Mouse (Mus musculus) stomach, embryonic 16.5 days (tissue): ENCODE measurements around the gene Utrn. TPM values are rescaled to one million over a fixed set of nuclear protein-coding genes. Genes with fewer than 3 reads are reported as not detected.
"Not testable (repeated sequence)": the region's sequence is repeated elsewhere in the genome, so short reads cannot be mapped to it uniquely, and the experiment has no call there.

Source experiments
- ATAC-seq: fragments of 200-750 bp; cut with Nextera tagmentation; 2 replicates; pipeline ENCODE4 v1.8.0; 2017; ENCODE audit warnings: moderate number of reproducible peaks, moderate TSS enrichment; ENCODE audit not compliant: insufficient read depth, low FRiP score
- H3K27ac ChIP-seq: fragments of 300-500 bp; sonication (generic); 2 replicates; pipeline ENCODE4 v1.5.1; 2014; ENCODE audit warnings: low read length
- H3K27me3 ChIP-seq: fragments of 300-500 bp; sonication (generic); 2 replicates; pipeline ENCODE4 v1.6.1; 2014; ENCODE audit warnings: low read length, control low read depth, mixed read lengths; ENCODE audit not compliant: control insufficient read depth, insufficient read depth
- H3K36me3 ChIP-seq: fragments of 300-500 bp; sonication (generic); 2 replicates; pipeline ENCODE4 v1.6.1; 2014; ENCODE audit warnings: low read length; ENCODE audit not compliant: control insufficient read depth, insufficient read depth
- H3K4me1 ChIP-seq: fragments of 300-500 bp; sonication (generic); 2 replicates; pipeline ENCODE4 v1.6.1; 2014; ENCODE audit warnings: low read length, control low read depth, mixed read lengths; ENCODE audit not compliant: control insufficient read depth, insufficient read depth
- H3K4me2 ChIP-seq: fragments of 300-500 bp; sonication (generic); 2 replicates; pipeline ENCODE4 v1.6.1; 2014; ENCODE audit warnings: low read depth, low read length, mixed read lengths
- H3K4me3 ChIP-seq: fragments of 300-500 bp; sonication (generic); replicated peaks from 2 replicates; pipeline ENCODE4 v1.5.1; 2014; ENCODE audit warnings: mild to moderate bottlenecking, low read length
- H3K9ac ChIP-seq: fragments of 300-500 bp; sonication (generic); 2 replicates; pipeline ENCODE4 v1.6.1; 2014; ENCODE audit warnings: low read length
- H3K9me3 ChIP-seq: fragments of 300-500 bp; sonication (generic); replicated peaks from 2 replicates; pipeline ENCODE4 v1.6.1; 2016; ENCODE audit warnings: low read length, control low read depth; ENCODE audit not compliant: control insufficient read depth
- WGBS: fragments of 180-500 bp; shearing (Covaris S2); extraction: QIAGEN DNeasy Blood & Tissue Kit; methylation state at CpG from one replicate; pipeline ENCODE4 v1.1.7; 2014; 5-methylcytosine and 5-hydroxymethylcytosine counted together
- polyA plus RNA-seq: library from polyadenylated mRNA; unstranded; fragments of >200 nt; fragmentation: Nextera tagmentation; extraction: Ambion mirVana; gene quantifications from 2 replicates; pipeline ENCODE4 v1.2.1, GENCODE M21; 2015

Gene Utrn
- polyA plus RNA-seq, 1 experiment from 2014 or later, result 72.0 TPM

DNA sequence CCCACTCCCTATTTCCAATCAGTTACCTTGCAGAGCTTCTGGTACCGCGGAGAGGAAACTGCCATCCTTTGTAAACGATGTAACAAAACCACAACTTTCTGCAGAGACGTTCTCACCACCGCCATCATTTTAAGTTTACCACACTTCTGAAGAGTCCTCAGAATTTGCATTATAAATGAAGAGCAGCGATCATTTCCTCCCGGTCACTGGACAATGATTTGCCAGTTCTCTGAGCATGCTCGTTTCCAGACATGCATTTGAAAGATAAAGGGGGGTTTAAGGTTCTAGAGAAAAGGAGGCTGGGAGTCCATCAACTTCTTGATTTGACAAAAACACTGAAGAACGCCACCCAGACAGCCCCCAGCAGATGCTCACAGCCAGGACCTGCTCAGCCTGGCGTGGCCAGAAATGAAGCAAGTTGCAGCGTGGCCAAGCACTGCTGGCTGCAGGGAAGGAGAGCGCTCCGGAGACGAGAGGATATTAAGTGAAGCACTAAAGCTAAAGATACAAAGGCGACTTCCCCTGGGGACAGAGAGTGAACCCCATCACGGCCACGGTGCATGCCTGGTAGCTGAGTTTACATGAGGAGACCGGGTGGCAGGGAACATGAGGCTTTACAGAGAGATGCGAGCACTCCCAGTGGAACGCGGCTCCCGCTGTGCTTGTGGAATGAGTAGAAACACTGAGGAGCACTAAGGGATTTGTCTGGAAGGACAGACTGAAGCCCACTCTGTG lies 254.5 kb downstream of the Utrn start:
- no peak for ATAC-seq

DNA sequence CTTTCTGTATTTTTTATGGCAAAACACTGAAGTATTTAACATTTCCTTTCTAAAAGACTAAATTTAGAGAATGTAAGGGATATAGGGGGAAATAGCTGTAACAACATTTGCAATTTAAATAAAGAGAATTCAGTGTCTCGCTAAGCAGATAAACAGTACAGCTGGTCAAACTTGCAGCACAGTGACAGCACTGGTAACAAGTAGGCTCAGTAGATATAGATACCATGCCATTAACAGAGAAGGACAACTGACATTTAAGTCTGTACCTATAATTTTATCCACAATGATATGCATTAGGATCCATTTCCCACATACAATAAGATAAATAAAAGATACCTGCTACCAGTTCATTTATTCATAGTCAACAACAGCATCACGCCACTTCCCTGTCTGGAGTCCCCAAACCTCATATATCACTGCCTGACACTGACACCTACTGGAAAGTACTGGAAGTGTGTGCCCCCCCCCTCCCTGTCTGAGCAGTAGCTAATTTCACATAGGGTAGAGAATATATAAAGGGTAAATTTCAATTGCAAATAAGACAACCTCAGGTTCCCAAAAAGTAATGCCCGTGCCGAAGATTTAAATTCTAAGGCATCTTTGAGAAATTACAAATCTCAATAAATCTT lies 256.8 kb downstream of the Utrn start:
- H3K4me1 ChIP-seq, result no peaks in the 10 kb centered on the region
- no peaks in the 10 kb centered on the region for H3K9me3 ChIP-seq
- H3K9ac ChIP-seq, result no peak overlapping the region
- H3K27ac ChIP-seq, result no peak overlapping the region
- ATAC-seq, result no peak
- no peak overlapping the region for H3K4me3 ChIP-seq
- no peak overlapping the region for H3K4me2 ChIP-seq
- H3K27me3 ChIP-seq, result no peaks in the 10 kb centered on the region
- no peaks in the 10 kb centered on the region for H3K36me3 ChIP-seq
- WGBS, result 32% methylated on average over 4 of the region's 4 CpGs

More for the DNA sequence above, 254.5 kb downstream of the Utrn start:
- H3K27ac ChIP-seq, result no peak overlapping the region
- WGBS, result 20% methylated on average over 22 of the region's 22 CpGs
- H3K9me3 ChIP-seq, result no peaks in the 10 kb centered on the region
- no peaks in the 10 kb centered on the region for H3K27me3 ChIP-seq
- H3K4me1 ChIP-seq, result no peaks in the 10 kb centered on the region
- H3K36me3 ChIP-seq, result no peaks in the 10 kb centered on the region
- peak overlapping the region; percentile 33 for H3K4me3 ChIP-seq
- H3K4me2 ChIP-seq, result peak overlapping the region; percentile 48
- peak overlapping the region; percentile 49 for H3K9ac ChIP-seq

DNA sequence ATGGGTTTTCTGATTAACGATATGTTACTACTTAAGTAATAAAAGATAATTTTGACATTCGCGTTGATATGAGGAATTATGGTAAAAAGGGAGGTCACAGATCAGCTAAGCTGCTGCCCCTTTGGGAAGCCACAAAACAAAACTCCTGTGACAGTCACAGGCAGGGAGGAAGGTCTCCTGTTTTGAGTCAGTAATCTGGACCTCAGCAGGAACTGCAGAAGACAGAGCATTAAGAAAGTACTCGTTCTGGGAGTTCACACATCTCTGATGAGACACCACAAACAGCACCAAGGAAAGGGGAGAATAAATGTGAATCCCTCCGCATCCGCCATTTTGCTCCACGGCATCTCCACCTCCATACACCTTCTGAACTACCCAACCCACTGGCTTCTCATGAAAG lies 259.3 kb downstream of the Utrn start:
- H3K36me3 ChIP-seq, result no peaks in the 10 kb centered on the region
- no peaks in the 10 kb centered on the region for H3K9me3 ChIP-seq
- WGBS, result 77% methylated on average over 7 of the region's 7 CpGs
- no peak overlapping the region for H3K27ac ChIP-seq
- H3K4me1 ChIP-seq, result no peaks in the 10 kb centered on the region
- no peak for ATAC-seq
- no peak overlapping the region for H3K4me2 ChIP-seq
- no peak overlapping the region for H3K9ac ChIP-seq
- H3K27me3 ChIP-seq, result no peaks in the 10 kb centered on the region
- H3K4me3 ChIP-seq, result no peak overlapping the region

DNA sequence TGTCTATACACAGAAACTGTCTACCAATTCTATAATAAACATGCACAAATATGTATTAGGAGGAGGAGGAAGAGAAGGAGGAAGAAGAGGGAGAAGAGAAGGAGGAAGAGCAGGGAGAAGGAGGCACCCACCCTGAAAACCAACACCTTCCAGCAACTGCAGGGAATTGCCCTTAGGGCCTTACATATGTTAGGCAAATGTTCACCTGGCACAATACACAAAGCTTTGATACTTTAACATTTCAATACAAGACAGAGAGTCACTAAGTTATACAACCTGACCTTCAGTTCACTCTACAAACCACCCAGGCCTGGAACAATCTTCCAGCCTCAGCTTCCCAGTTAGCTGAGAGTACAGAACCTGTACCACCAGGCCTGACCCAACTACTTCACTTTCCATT lies 260.5 kb downstream of the Utrn start:
- H3K27ac ChIP-seq, result no peak overlapping the region
- no peaks in the 10 kb centered on the region for H3K4me1 ChIP-seq
- no peak overlapping the region for H3K9ac ChIP-seq
- no peaks in the 10 kb centered on the region for H3K9me3 ChIP-seq
- ATAC-seq, result no peak
- H3K4me2 ChIP-seq, result no peak overlapping the region
- H3K36me3 ChIP-seq, result no peaks in the 10 kb centered on the region
- no peaks in the 10 kb centered on the region for H3K27me3 ChIP-seq
- no peak overlapping the region for H3K4me3 ChIP-seq

DNA sequence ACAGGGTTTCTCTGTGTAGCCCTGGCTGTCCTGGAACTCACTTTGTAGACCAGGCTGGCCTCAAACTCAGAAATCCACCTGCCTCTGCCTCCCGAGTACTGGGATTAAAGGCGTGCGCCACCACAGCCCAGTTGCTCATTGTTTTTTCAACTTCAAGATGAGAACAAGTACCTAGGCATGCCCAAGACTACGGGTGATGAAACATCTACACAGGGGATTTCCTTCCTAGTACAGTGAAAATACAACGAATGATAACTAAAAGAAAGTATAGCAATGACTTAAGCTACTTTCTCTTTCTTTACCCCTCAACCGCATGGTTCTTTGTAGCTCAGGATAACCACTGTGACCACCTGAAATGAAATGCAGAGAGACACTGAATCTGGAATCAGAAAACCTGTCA lies 262.0 kb downstream of the Utrn start:
- not testable (repeated sequence) for H3K9ac ChIP-seq, H3K4me3 ChIP-seq, ATAC-seq, H3K36me3 ChIP-seq, H3K4me2 ChIP-seq, H3K9me3 ChIP-seq, H3K27me3 ChIP-seq, H3K27ac ChIP-seq, H3K4me1 ChIP-seq
- WGBS, result 92% methylated on average over 6 of the region's 6 CpGs

DNA sequence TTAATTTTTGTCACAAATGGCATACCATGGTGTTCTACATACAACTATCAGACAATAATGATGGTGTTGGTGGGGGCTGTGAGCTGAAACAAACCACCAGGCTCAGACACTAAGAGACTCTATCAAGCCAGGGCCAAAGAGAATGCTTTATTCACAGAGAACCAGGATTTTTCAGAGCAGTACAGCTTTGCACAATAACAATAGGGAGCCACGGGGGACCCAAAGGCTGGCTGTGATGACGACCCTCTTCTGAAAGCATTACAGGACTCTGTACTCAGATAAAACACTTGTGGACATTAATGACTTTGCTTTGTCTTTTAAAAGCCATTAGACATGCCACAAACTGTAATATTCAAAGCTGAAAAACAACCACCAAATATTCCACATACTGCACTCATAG lies 273.8 kb downstream of the Utrn start:
- Histone ChIP-seq H3K27ac (no peak overlapping the region), H3K9ac (no peak overlapping the region), H3K4me2 (no peak overlapping the region), H3K4me1 (no peaks in the 10 kb centered on the region), H3K4me3 (no peak overlapping the region), H3K36me3 (no peaks in the 10 kb centered on the region), H3K9me3 (no peaks in the 10 kb centered on the region), H3K27me3 (no peaks in the 10 kb centered on the region)
- 68% methylated on average over 2 of the region's 2 CpGs for WGBS
- ATAC-seq, result no peak

DNA sequence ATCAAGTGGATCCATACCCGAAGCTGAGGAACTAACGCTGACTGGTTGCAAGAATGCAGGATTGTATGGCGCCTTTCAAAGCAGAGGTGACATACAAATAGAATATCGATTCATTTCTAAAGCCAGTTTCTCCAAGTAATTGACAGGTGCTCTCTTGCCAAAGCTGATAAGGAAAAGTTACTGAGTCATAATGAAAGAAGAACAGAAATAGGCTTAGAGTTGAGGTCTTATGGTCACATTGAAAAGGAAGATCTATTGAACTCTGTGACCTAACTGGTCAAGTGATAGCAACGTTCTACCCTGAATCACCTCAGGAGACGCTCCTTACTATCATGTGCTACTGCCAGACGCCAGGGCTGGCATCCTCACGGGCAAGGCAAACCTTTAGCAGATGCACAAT lies 274.2 kb downstream of the Utrn start:
- no peak overlapping the region for H3K27ac ChIP-seq
- H3K4me3 ChIP-seq, result no peak overlapping the region
- H3K36me3 ChIP-seq, result no peaks in the 10 kb centered on the region
- H3K9ac ChIP-seq, result no peak overlapping the region
- no peak for ATAC-seq
- H3K4me2 ChIP-seq, result no peak overlapping the region
- no peaks in the 10 kb centered on the region for H3K27me3 ChIP-seq
- WGBS, result 91% methylated on average over 8 of the region's 8 CpGs
- H3K9me3 ChIP-seq, result no peaks in the 10 kb centered on the region
- no peaks in the 10 kb centered on the region for H3K4me1 ChIP-seq

DNA sequence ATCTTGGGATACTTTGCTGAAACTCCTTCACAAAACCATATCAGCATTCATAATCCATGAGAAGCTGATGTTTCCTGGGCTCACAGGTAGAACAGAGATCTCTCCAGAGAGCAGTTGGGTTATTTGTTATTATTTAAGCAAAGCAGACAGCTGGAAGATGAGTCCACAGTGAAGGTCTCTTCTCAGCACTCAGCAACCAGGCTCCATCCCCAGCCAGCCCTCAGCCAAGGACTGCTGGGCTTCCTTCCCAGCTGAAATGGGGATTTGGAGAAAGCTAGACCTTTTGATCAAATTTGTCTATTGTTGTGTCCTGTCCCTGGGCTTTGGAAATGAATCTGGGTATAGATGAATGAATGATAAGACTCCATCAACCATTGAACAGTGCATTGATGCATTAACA lies 276.1 kb downstream of the Utrn start:
- ATAC-seq, result no peak
- Histone ChIP-seq H3K27me3 (no peaks in the 10 kb centered on the region), H3K4me2 (no peak overlapping the region), H3K27ac (no peak overlapping the region), H3K4me3 (no peak overlapping the region), H3K4me1 (no peaks in the 10 kb centered on the region), H3K36me3 (no peaks in the 10 kb centered on the region), H3K9me3 (no peaks in the 10 kb centered on the region), H3K9ac (no peak overlapping the region)

DNA sequence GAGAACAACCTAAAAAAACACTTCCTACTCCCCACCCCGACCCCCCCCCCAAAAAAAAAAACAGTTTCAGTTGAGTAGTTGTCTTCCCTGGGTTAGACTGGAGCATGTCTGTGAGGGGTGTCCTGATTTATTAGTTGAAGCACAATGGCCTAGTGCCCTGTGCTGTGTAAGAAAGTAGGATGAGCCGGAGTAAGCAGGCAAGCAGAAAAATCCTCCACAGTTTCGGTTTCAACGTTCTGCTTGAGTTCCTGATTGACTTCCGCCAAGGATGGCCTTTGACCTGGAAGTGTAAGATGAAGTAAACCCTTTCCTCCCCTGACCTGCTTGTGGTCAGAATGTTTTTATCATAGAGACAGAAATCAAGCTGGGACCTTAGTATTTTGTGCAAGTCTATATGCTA lies 277.2 kb downstream of the Utrn start:
- Histone ChIP-seq H3K27me3 (no peaks in the 10 kb centered on the region), H3K27ac (no peak overlapping the region), H3K4me1 (no peaks in the 10 kb centered on the region), H3K4me2 (no peak overlapping the region), H3K4me3 (no peak overlapping the region), H3K9me3 (no peaks in the 10 kb centered on the region), H3K36me3 (no peaks in the 10 kb centered on the region), H3K9ac (no peak overlapping the region)
- no peak for ATAC-seq
- 52% methylated on average over 5 of the region's 5 CpGs for WGBS
